Mouse (Mus musculus) cortical plate, adult 2 months (tissue): ENCODE results near the gene Ptgfrn.

ENCODE experiments used
- CTCF ChIP-seq: fragments of 200-500 bp; IDR thresholded peaks from 2 replicates; pipeline ENCODE4 v1.5.1; 2011; ENCODE audit warnings: mild to moderate bottlenecking, control low read depth, low read length; ENCODE audit not compliant: insufficient read depth; ENCODE audit errors: extremely low read depth
- POLR2A ChIP-seq: fragments of 200-500 bp; IDR thresholded peaks from 2 replicates; pipeline ENCODE4 v1.6.1; 2011; ENCODE audit warnings: mild to moderate bottlenecking, low read length, control low read depth; ENCODE audit not compliant: insufficient read depth; ENCODE audit errors: extremely low read depth

GRCm38 (mm10) chr3:101021481-101022051 lies 88.5 kb downstream of the Ptgfrn start:
- TF ChIP-seq CTCF, result no peak
- TF ChIP-seq POLR2A, result no peak
